Mouse (Mus musculus) urinary bladder, postnatal 25 days (tissue): ENCODE results near the gene Reep6.

Experiments used
- DNase-seq: peaks from one replicate; pipeline ENCODE4 v3.0.0; 2022; ENCODE audit warnings: low spot score

The Reep6 gene

GRCm38 (mm10) chr10:80301256-80302081 lies 28.3 kb upstream of the Reep6 start:
- DNase-seq, result no peak

GRCm38 (mm10) chr10:80302082-80302355 lies 27.7 kb upstream of the Reep6 start:
- no peak for DNase-seq

GRCm38 (mm10) chr10:80302471-80302881 lies 27.3 kb upstream of the Reep6 start:
- peak; percentile 53 for DNase-seq

- no peak for DNase-seq
Observed at GRCm38 (mm10) chr10:80304458-80304857, 25.3 kb upstream of the Reep6 start.

GRCm38 (mm10) chr10:80304862-80305261 lies 24.9 kb upstream of the Reep6 start:
- DNase-seq, result no peak

- DNase-seq, result no peak
Observed at GRCm38 (mm10) chr10:80311560-80311959, 18.2 kb upstream of the Reep6 start.

GRCm38 (mm10) chr10:80312586-80313504 lies 16.9 kb upstream of the Reep6 start:
- DNase-seq, result no peak

GRCm38 (mm10) chr10:80313627-80314201 lies 16.0 kb upstream of the Reep6 start:
- no peak for DNase-seq

- DNase-seq, result no peak
Observed at GRCm38 (mm10) chr10:80314494-80315001, 15.2 kb upstream of the Reep6 start.

- DNase-seq, result no peak
Observed at GRCm38 (mm10) chr10:80315315-80315714, 14.4 kb upstream of the Reep6 start.

GRCm38 (mm10) chr10:80316359-80316781 lies 13.4 kb upstream of the Reep6 start:
- DNase-seq, result no peak

- DNase-seq, result no peak
Observed at GRCm38 (mm10) chr10:80317011-80317410, 12.7 kb upstream of the Reep6 start.

GRCm38 (mm10) chr10:80320340-80320760 lies 9.4 kb upstream of the Reep6 start, which contains the start of gene 2310011J03Rik:
TSS of gene 2310011J03Rik (minus strand) at chr10:80320537.
- peak; percentile 84 for DNase-seq

- no peak for DNase-seq
Observed at GRCm38 (mm10) chr10:80321014-80321669, 8.6 kb upstream of the Reep6 start.

- no peak for DNase-seq
Observed at GRCm38 (mm10) chr10:80321670-80322581, 7.8 kb upstream of the Reep6 start.

GRCm38 (mm10) chr10:80322811-80323211 lies 6.9 kb upstream of the Reep6 start:
- no peak for DNase-seq

- peak; percentile 87 for DNase-seq
Observed at GRCm38 (mm10) chr10:80323261-80324119, 6.3 kb upstream of the Reep6 start.

GRCm38 (mm10) chr10:80324120-80325037 lies 5.4 kb upstream of the Reep6 start:
- DNase-seq, result no peak

GRCm38 (mm10) chr10:80325045-80325444 lies 4.7 kb upstream of the Reep6 start:
- DNase-seq, result no peak
